Mouse (Mus musculus) heart, embryonic 13.5 days (tissue): ENCODE measurements around the gene Krt78. TPM values are rescaled to one million over a fixed set of nuclear protein-coding genes. Genes with fewer than 3 reads are reported as not detected.

Experiments
- ATAC-seq: fragments of 200-750 bp; cut with Nextera tagmentation; 2 replicates; pipeline ENCODE4 v1.8.0; 2017; ENCODE audit warnings: moderate TSS enrichment; ENCODE audit not compliant: insufficient number of reproducible peaks, low FRiP score, low TSS enrichment; ENCODE audit errors: extremely low read depth
- H3K27ac ChIP-seq: fragments of 300-500 bp; sonication (generic); replicated peaks from 2 replicates; pipeline ENCODE4 v1.5.1; 2015; ENCODE audit warnings: moderate library complexity, mild to moderate bottlenecking, inconsistent platforms
- H3K27me3 ChIP-seq: fragments of 300-500 bp; sonication (generic); replicated peaks from 2 replicates; pipeline ENCODE4 v1.6.1; 2015; ENCODE audit warnings: mild to moderate bottlenecking, inconsistent platforms
- H3K36me3 ChIP-seq: fragments of 300-500 bp; sonication (generic); 2 replicates; pipeline ENCODE4 v1.6.1; 2015; ENCODE audit warnings: mild to moderate bottlenecking, inconsistent platforms
- H3K4me1 ChIP-seq: fragments of 300-500 bp; sonication (generic); 2 replicates; pipeline ENCODE4 v1.6.1; 2015; ENCODE audit warnings: inconsistent platforms
- H3K4me2 ChIP-seq: fragments of 300-500 bp; sonication (generic); 2 replicates; pipeline ENCODE4 v1.6.1; 2015; ENCODE audit warnings: inconsistent platforms, mild to moderate bottlenecking, moderate library complexity
- H3K4me3 ChIP-seq: fragments of 300-500 bp; sonication (generic); 2 replicates; pipeline ENCODE4 v1.5.1; 2015; ENCODE audit warnings: moderate library complexity, mild to moderate bottlenecking, inconsistent platforms
- H3K9ac ChIP-seq: fragments of 300-500 bp; sonication (generic); 2 replicates; pipeline ENCODE4 v1.6.1; 2015; ENCODE audit warnings: inconsistent platforms, mild to moderate bottlenecking, moderate library complexity
- H3K9me3 ChIP-seq: fragments of 300-500 bp; sonication (generic); 2 replicates; pipeline ENCODE4 v1.6.1; 2016; ENCODE audit warnings: inconsistent platforms
- WGBS: fragments of 180-500 bp; shearing (Covaris S2); methylation state at CpG from one replicate; pipeline ENCODE4 v1.1.7; 2015; ENCODE audit warnings: mixed read lengths; 5-methylcytosine and 5-hydroxymethylcytosine counted together
- polyA plus RNA-seq: library from polyadenylated mRNA; unstranded; fragments of >200 nt; fragmentation: Nextera tagmentation; extraction: Ambion mirVana; gene quantifications from 2 replicates; pipeline ENCODE4 v1.2.1, GENCODE M21; 2015

The Krt78 gene
- polyA plus RNA-seq, 1 experiment from 2014 or later: not detected

GRCm38 (mm10) chr15:101970536-101970935 lies 16.4 kb upstream of the Krt78 start:
- no peak overlapping the region for H3K27ac ChIP-seq
- no peak overlapping the region for H3K9ac ChIP-seq
- ATAC-seq: no peak
- H3K27me3 ChIP-seq: peaks cover 28% of the 10 kb centered on the region
- WGBS: 5% methylated on average over 3 of the region's 6 CpGs
- no peak overlapping the region for H3K4me3 ChIP-seq
- H3K4me1 ChIP-seq: peaks cover 7% of the 10 kb centered on the region; the same call in 1 of the 2 replicates
- H3K36me3 ChIP-seq: no peaks in the 10 kb centered on the region
- no peaks in the 10 kb centered on the region for H3K9me3 ChIP-seq
- no peak overlapping the region for H3K4me2 ChIP-seq

GRCm38 (mm10) chr15:101966808-101967207 lies 12.7 kb upstream of the Krt78 start:
- Histone ChIP-seq H3K36me3 (no peaks in the 10 kb centered on the region), H3K9ac (no peak overlapping the region), H3K27ac (no peak overlapping the region), H3K4me3 (no peak overlapping the region), H3K4me1 (no peaks in the 10 kb centered on the region), H3K27me3 (peaks cover 8% of the 10 kb centered on the region), H3K9me3 (no peaks in the 10 kb centered on the region), H3K4me2 (no peak overlapping the region)
- whole genome bisulfite sequencing: 62% methylated on average over 8 of the region's 8 CpGs
- ATAC-seq: no peak

GRCm38 (mm10) chr15:101958891-101959290 lies 4.8 kb upstream of the Krt78 start:
- WGBS: 82% methylated on average over 3 of the region's 3 CpGs
- H3K36me3 ChIP-seq: no peaks in the 10 kb centered on the region
- no peak overlapping the region for H3K27ac ChIP-seq
- peaks cover 13% of the 10 kb centered on the region; the same call in 1 of the 2 replicates for H3K27me3 ChIP-seq
- H3K4me1 ChIP-seq: no peaks in the 10 kb centered on the region
- ATAC-seq: no peak
- H3K4me2 ChIP-seq: no peak overlapping the region
- H3K4me3 ChIP-seq: no peak overlapping the region
- H3K9me3 ChIP-seq: no peaks in the 10 kb centered on the region
- no peak overlapping the region for H3K9ac ChIP-seq

- WGBS: 73% methylated on average over 7 of the region's 7 CpGs
These were observed 1.2 kb downstream of the Krt78 start for GRCm38 (mm10) chr15:101952733-101953474.

GRCm38 (mm10) chr15:101945430-101945829 lies 8.7 kb downstream of the Krt78 start:
- Histone ChIP-seq H3K9me3 (no peaks in the 10 kb centered on the region), H3K4me1 (peaks cover 39% of the 10 kb centered on the region), H3K36me3 (no peaks in the 10 kb centered on the region), H3K4me2 (no peak overlapping the region), H3K4me3 (no peak overlapping the region), H3K27me3 (0 out of 2 replicates have a peak, but pooled peaks cover 5% of the 10 kb centered on the region), H3K9ac (no peak overlapping the region), H3K27ac (no peak overlapping the region)
- 80% methylated on average over 1 of the region's 1 CpGs for WGBS
- ATAC-seq: no peak

More at GRCm38 (mm10) chr15:101952733-101953474, 1.2 kb downstream of the Krt78 start:
- no peaks in the 10 kb centered on the region for H3K36me3 ChIP-seq
- H3K27ac ChIP-seq: no peak overlapping the region
- H3K9ac ChIP-seq: no peak overlapping the region
- no peaks in the 10 kb centered on the region for H3K9me3 ChIP-seq
- ATAC-seq: no peak
- peaks cover 35% of the 10 kb centered on the region for H3K27me3 ChIP-seq
- H3K4me3 ChIP-seq: no peak overlapping the region
- H3K4me2 ChIP-seq: no peak overlapping the region
- no peaks in the 10 kb centered on the region for H3K4me1 ChIP-seq

GRCm38 (mm10) chr15:101941948-101942347 lies 12.1 kb downstream of the Krt78 start:
- H3K4me2 ChIP-seq: no peak overlapping the region
- H3K27me3 ChIP-seq: no peaks in the 10 kb centered on the region
- no peaks in the 10 kb centered on the region for H3K36me3 ChIP-seq
- peak; percentile 24; the same call in 1 of the 2 replicates for ATAC-seq
- H3K4me3 ChIP-seq: no peak overlapping the region
- WGBS: 30% methylated on average over 8 of the region's 8 CpGs
- H3K9me3 ChIP-seq: no peaks in the 10 kb centered on the region
- peak overlapping the region; percentile 48 for H3K27ac ChIP-seq
- H3K9ac ChIP-seq: no peak overlapping the region
- peaks cover 53% of the 10 kb centered on the region for H3K4me1 ChIP-seq

GRCm38 (mm10) chr15:101940274-101940829 lies 13.7 kb downstream of the Krt78 start, which contains the start of gene Krt79:
Gene Krt79, minus strand, starts transcription at chr15:101940324.
- Histone ChIP-seq H3K27ac (no peak within 1 kb of the TSS), H3K9me3 (no peaks in the 10 kb centered on the region), H3K4me1 (peaks cover 47% of the 10 kb centered on the region), H3K9ac (no peak within 1 kb of the TSS), H3K36me3 (no peaks in the 10 kb centered on the region), H3K4me2 (no peak within 1 kb of the TSS), H3K4me3 (no peak within 1 kb of the TSS), H3K27me3 (0 out of 2 replicates have a peak, but pooled peaks cover under 1% of the 10 kb centered on the region)
- WGBS: 48% methylated on average over 6 of the region's 6 CpGs
- ATAC-seq: no peak

GRCm38 (mm10) chr15:101938600-101939308 lies 15.3 kb downstream of the Krt78 start:
- Histone ChIP-seq H3K4me1 (peaks cover 41% of the 10 kb centered on the region), H3K27me3 (0 out of 2 replicates have a peak, but pooled peaks cover 3% of the 10 kb centered on the region), H3K4me2 (no peak overlapping the region), H3K9me3 (no peaks in the 10 kb centered on the region), H3K9ac (no peak overlapping the region), H3K4me3 (no peak overlapping the region), H3K36me3 (no peaks in the 10 kb centered on the region), H3K27ac (no peak overlapping the region)
- ATAC-seq: no peak
- 61% methylated on average over 9 of the region's 9 CpGs for WGBS

- peaks cover 19% of the 10 kb centered on the region for H3K4me1 ChIP-seq
- ATAC-seq: no peak
- H3K9ac ChIP-seq: no peak overlapping the region
- no peaks in the 10 kb centered on the region for H3K36me3 ChIP-seq
- H3K9me3 ChIP-seq: no peaks in the 10 kb centered on the region
- H3K27me3 ChIP-seq: peaks cover 49% of the 10 kb centered on the region
- H3K27ac ChIP-seq: no peak overlapping the region
- H3K4me2 ChIP-seq: no peak overlapping the region
- no peak overlapping the region for H3K4me3 ChIP-seq
- 65% methylated on average over 6 of the region's 6 CpGs for WGBS
These were observed 21.1 kb downstream of the Krt78 start for GRCm38 (mm10) chr15:101933024-101933423.

- Histone ChIP-seq H3K4me1 (peaks cover 19% of the 10 kb centered on the region), H3K4me2 (peak overlapping the region; percentile 72), H3K4me3 (peak overlapping the region; percentile 44), H3K27me3 (peaks cover 52% of the 10 kb centered on the region), H3K9ac (peak overlapping the region; percentile 70), H3K9me3 (no peaks in the 10 kb centered on the region), H3K27ac (no peak overlapping the region), H3K36me3 (no peaks in the 10 kb centered on the region)
- 2% methylated on average over 17 of the region's 17 CpGs for WGBS
- no peak for ATAC-seq
These were observed 24.4 kb downstream of the Krt78 start for GRCm38 (mm10) chr15:101929666-101930065.

- Histone ChIP-seq H3K36me3 (no peaks in the 10 kb centered on the region), H3K4me2 (peak overlapping the region; percentile 72), H3K9me3 (no peaks in the 10 kb centered on the region), H3K4me3 (peak overlapping the region; percentile 44), H3K27me3 (peaks cover 52% of the 10 kb centered on the region), H3K9ac (no peak overlapping the region), H3K4me1 (peaks cover 19% of the 10 kb centered on the region), H3K27ac (no peak overlapping the region)
- 7% methylated on average over 9 of the region's 9 CpGs for WGBS
- ATAC-seq: no peak
These were observed 25.0 kb downstream of the Krt78 start for GRCm38 (mm10) chr15:101929087-101929486.
